Mouse (Mus musculus): ENCODE measurements around the gene Polr2c. TPM values are rescaled to one million over a fixed set of nuclear protein-coding genes. Genes with fewer than 3 reads are reported as not detected.

Gene Polr2c
- polyA plus RNA-seq, 1 experiment from 2014 or later: 176 TPM

- 76% methylated on average over 12 of the region's 12 CpGs for WGBS
- H3K4me3 ChIP-seq: no peak overlapping the region
- peaks cover 37% of the 10 kb centered on the region for H3K36me3 ChIP-seq
- peaks cover 30% of the 10 kb centered on the region for H3K4me1 ChIP-seq
- H3K27me3 ChIP-seq (ENCODE audit: low read depth, poor library complexity, severe bottlenecking): peaks cover 16% of the 10 kb centered on the region; the same call in 1 of the 2 replicates
- no peaks in the 10 kb centered on the region for H3K9me3 ChIP-seq (replicated peaks)
- DNase-seq (ENCODE audit: low spot score): no peak
- H3K27ac ChIP-seq (replicated peaks): no peak overlapping the region
Observed at GRCm38 (mm10) chr8:94903709-94904108, 46.5 kb downstream of the Polr2c start.

DNA sequence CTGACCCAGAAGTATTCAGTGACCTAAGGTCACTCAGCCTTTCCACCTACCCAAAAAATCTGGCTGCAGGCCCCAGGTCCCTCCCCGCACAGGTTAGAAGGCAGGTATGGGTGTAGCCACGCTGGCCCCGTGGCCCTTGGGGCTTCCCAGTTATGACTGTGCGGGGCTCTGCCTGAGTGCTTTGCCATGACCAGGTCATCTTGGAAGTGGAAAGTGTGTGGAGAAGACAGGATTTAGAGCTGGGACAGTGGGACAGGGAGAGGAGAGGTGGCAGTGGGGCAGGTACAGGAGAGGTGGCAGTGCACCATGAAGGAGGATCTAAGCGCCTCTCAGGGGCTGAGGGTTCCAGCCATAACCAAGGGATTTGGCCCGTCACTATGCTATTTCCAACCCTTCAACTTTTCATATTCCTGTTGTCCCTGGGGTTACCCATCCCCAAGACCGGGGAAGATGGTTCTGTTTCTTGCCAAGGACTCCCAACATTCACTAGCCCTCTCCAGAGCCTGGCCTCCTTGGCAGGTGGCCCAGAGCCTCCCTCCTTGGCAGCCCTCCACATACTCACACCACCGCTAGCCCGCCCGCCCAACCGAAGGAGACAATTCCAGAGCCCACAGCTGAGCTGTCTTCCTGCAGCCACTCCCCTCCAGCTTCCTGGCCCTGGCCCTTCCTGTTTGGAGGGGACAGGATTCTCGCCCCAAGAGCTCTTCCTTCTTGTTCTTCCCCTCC, 47.4 kb downstream of the Polr2c start:
- Histone ChIP-seq H3K27ac (replicated peaks) (peak overlapping the region; percentile 28; the same call in 1 of the 2 replicates), H3K9me3 (replicated peaks) (no peaks in the 10 kb centered on the region), H3K4me1 (peaks cover 21% of the 10 kb centered on the region), H3K4me3 (no peak overlapping the region), H3K27me3 (ENCODE audit: low read depth, poor library complexity, severe bottlenecking) (peaks cover 7% of the 10 kb centered on the region; the same call in 1 of the 2 replicates), H3K36me3 (peaks cover 37% of the 10 kb centered on the region)
- DNase-seq (ENCODE audit: low spot score): no peak
- 89% methylated on average over 12 of the region's 12 CpGs for WGBS

DNA sequence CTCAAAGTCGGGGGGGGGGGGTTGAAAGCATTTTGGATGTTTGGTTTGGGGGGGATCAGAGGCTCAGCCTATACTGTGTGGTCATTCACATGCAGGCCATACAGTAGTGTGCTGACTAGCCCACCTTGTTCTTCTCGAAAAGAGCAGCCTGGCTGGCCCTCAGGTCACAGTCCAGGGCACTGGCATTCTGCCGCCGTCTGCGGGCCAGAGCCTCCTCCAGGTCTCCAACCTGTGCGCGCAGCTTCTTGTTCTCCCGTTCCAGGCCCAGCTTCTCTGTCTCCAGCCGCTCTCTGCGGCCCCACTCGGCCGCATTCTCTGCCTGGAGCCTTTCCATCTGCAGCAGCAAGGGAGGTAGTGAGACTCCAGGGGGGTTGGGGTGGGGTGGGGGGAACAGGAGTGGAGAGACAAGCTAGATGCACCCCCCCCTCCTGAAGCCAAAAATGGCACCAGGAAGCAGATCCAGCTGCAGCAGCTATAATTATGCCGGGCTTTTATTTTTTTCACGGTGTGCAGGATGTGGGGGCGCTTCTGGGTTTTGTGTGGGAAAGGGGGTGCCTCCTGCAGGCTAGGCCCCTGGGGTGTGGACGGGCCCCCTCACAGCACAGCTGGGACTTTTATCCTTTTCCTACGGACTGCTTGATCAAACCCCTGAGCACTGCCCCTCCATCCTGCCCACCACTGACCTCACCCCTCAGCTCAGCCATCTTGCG, 50.5 kb downstream of the Polr2c start:
- WGBS: 88% methylated on average over 18 of the region's 18 CpGs
- H3K9me3 ChIP-seq (replicated peaks): no peaks in the 10 kb centered on the region
- no peak overlapping the region for H3K27ac ChIP-seq (replicated peaks)
- peaks cover under 1% of the 10 kb centered on the region for H3K4me1 ChIP-seq
- H3K36me3 ChIP-seq: peaks cover 35% of the 10 kb centered on the region
- peaks cover 18% of the 10 kb centered on the region for H3K27me3 ChIP-seq (ENCODE audit: low read depth, poor library complexity, severe bottlenecking)
- DNase-seq (ENCODE audit: low spot score): no peak
- no peak overlapping the region for H3K4me3 ChIP-seq

- Histone ChIP-seq H3K4me3 (no peak overlapping the region), H3K27me3 (ENCODE audit: low read depth, poor library complexity, severe bottlenecking) (peaks cover 29% of the 10 kb centered on the region), H3K4me1 (peaks cover 12% of the 10 kb centered on the region), H3K9me3 (replicated peaks) (no peaks in the 10 kb centered on the region), H3K27ac (replicated peaks) (no peak overlapping the region), H3K36me3 (peaks cover 30% of the 10 kb centered on the region)
- WGBS: 8% methylated on average over 4 of the region's 4 CpGs
- DNase-seq (ENCODE audit: low spot score): peak; percentile 83
Observed at GRCm38 (mm10) chr8:94908847-94909246, 51.6 kb downstream of the Polr2c start.

- 3% methylated on average over 77 of the region's 77 CpGs for WGBS
- peak overlapping the region; percentile 53; the same call in 1 of the 2 replicates for H3K27ac ChIP-seq (replicated peaks)
- H3K36me3 ChIP-seq: no peaks in the 10 kb centered on the region
- DNase-seq (ENCODE audit: low spot score): peak; percentile 85
- peaks cover 45% of the 10 kb centered on the region for H3K4me1 ChIP-seq
- peaks cover 61% of the 10 kb centered on the region for H3K27me3 ChIP-seq (ENCODE audit: low read depth, poor library complexity, severe bottlenecking)
- no peaks in the 10 kb centered on the region for H3K9me3 ChIP-seq (replicated peaks)
- peak overlapping the region; percentile 62 for H3K4me3 ChIP-seq
Observed at GRCm38 (mm10) chr8:94913061-94913660, 55.9 kb downstream of the Polr2c start.

GRCm38 (mm10) chr8:94914256-94914655, 57.0 kb downstream of the Polr2c start:
- 87% methylated on average over 6 of the region's 6 CpGs for WGBS

GRCm38 (mm10) chr8:94914701-94915101, 57.5 kb downstream of the Polr2c start:
- H3K36me3 ChIP-seq: no peaks in the 10 kb centered on the region
- H3K27me3 ChIP-seq (ENCODE audit: low read depth, poor library complexity, severe bottlenecking): peaks cover 76% of the 10 kb centered on the region
- peaks cover 47% of the 10 kb centered on the region for H3K4me1 ChIP-seq
- H3K27ac ChIP-seq (replicated peaks): no peak overlapping the region
- H3K4me3 ChIP-seq: no peak overlapping the region
- DNase-seq (ENCODE audit: low spot score): no peak
- WGBS: 75% methylated on average over 3 of the region's 3 CpGs
- H3K9me3 ChIP-seq (replicated peaks): no peaks in the 10 kb centered on the region

More at GRCm38 (mm10) chr8:94914256-94914655, 57.0 kb downstream of the Polr2c start:
- H3K4me3 ChIP-seq: peak overlapping the region; percentile 62; the same call in 1 of the 2 replicates
- peaks cover 72% of the 10 kb centered on the region for H3K27me3 ChIP-seq (ENCODE audit: low read depth, poor library complexity, severe bottlenecking)
- no peak for DNase-seq (ENCODE audit: low spot score)
- peaks cover 47% of the 10 kb centered on the region for H3K4me1 ChIP-seq
- no peaks in the 10 kb centered on the region for H3K9me3 ChIP-seq (replicated peaks)
- no peaks in the 10 kb centered on the region for H3K36me3 ChIP-seq
- H3K27ac ChIP-seq (replicated peaks): no peak overlapping the region

DNA sequence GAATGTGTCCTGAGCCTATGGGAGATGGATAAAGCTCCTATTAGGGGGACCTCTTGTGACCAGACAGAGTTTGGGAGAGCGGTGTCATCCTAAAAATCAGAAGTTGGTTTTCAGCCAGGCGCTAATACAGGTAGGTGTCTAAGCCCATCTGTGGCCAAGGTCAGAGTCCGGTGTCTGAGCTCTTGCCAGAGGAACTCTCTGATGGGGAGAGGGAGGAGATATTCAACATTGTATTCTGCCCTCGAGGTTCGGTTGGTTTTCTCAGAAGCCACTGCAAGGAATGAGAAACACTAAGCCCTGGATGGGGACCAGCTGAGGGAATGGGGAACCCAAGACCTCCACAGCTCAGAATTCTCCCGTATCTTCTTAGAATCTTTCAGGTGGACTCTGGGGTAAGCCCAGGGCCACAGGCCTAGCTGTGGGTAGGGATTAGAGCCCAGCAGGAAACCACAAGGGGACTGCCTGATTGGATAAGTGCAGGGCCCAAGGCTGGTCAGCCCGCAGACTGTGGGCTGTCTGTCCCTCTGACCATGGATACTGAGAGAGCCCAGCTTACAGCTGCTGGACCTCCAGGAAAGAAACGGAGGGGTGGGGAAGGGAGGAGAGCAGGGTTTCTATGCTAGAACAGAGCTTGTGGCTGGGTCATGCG, 59.2 kb downstream of the Polr2c start:
- Histone ChIP-seq H3K9me3 (replicated peaks) (no peaks in the 10 kb centered on the region), H3K27me3 (ENCODE audit: low read depth, poor library complexity, severe bottlenecking) (peaks cover 71% of the 10 kb centered on the region), H3K4me1 (peaks cover 47% of the 10 kb centered on the region), H3K36me3 (no peaks in the 10 kb centered on the region), H3K27ac (replicated peaks) (peak overlapping the region; percentile 93; the same call in 1 of the 2 replicates), H3K4me3 (peak overlapping the region; percentile 73)
- DNase-seq (ENCODE audit: low spot score): no peak
- 42% methylated on average over 9 of the region's 9 CpGs for WGBS

DNA sequence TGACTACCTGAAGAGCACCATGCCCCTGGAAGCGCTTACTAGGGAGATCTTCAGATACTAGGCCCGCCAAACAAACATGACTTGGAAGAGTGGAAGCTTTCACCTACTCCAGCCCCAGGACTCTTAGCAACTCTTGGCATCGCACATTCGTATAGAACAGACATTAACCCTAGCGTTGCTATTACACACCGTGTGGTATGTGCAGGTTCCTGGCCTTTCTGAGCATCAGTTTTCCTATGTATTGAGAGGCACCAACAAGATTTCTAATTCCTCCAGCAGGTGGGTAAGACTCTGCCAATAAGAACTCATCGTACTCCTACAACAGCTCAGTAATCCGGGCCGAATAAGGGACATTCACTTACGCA, 59.7 kb downstream of the Polr2c start:
- Histone ChIP-seq H3K4me1 (peaks cover 51% of the 10 kb centered on the region), H3K36me3 (no peaks in the 10 kb centered on the region), H3K27me3 (ENCODE audit: low read depth, poor library complexity, severe bottlenecking) (peaks cover 66% of the 10 kb centered on the region), H3K9me3 (replicated peaks) (no peaks in the 10 kb centered on the region), H3K27ac (replicated peaks) (peak overlapping the region; percentile 93), H3K4me3 (peak overlapping the region; percentile 73)
- no peak for DNase-seq (ENCODE audit: low spot score)
- 9% methylated on average over 10 of the region's 10 CpGs for WGBS

DNA sequence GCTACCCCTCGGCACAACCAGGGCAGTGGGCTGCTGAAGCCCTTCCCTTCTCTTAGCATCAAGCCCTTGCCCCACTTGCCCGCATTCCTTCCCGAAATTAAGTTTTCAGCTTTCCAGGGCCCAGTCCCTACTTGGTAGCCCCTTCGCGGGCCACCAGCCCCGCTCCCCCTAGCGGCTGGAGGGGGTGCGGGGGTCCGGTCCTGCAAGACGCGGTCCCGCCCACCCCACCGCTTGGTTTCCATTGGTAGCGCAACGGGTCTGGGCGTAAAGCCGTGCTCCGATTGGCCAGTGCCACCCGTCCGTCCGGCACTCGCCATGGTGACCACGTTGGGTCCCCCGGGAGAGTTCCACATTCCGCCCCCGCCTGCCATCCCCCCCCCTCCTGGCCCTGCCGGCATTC, 60.1 kb downstream of the Polr2c start:
- Histone ChIP-seq H3K4me1 (peaks cover 53% of the 10 kb centered on the region), H3K27me3 (ENCODE audit: low read depth, poor library complexity, severe bottlenecking) (peaks cover 62% of the 10 kb centered on the region)
- under 1% methylated on average over 27 of the region's 27 CpGs for WGBS

GRCm38 (mm10) chr8:94917851-94918495, 60.7 kb downstream of the Polr2c start, which contains the start of gene Ccdc102a:
TSS of gene Ccdc102a (minus strand) at chr8:94918098.
- H3K9me3 ChIP-seq (replicated peaks): no peaks in the 10 kb centered on the region
- WGBS: 3% methylated on average over 48 of the region's 51 CpGs
- peaks cover 55% of the 10 kb centered on the region for H3K27me3 ChIP-seq (ENCODE audit: low read depth, poor library complexity, severe bottlenecking)
- H3K4me3 ChIP-seq: peak within 1 kb of the TSS; percentile 73
- no peaks in the 10 kb centered on the region for H3K36me3 ChIP-seq
- peak within 1 kb of the TSS; percentile 93 for H3K27ac ChIP-seq (replicated peaks)
- DNase-seq (ENCODE audit: low spot score): no peak
- H3K4me1 ChIP-seq: peaks cover 56% of the 10 kb centered on the region

More for the DNA sequence above, 60.1 kb downstream of the Polr2c start:
- Histone ChIP-seq H3K9me3 (replicated peaks) (no peaks in the 10 kb centered on the region), H3K27ac (replicated peaks) (peak overlapping the region; percentile 93), H3K4me3 (peak overlapping the region; percentile 73), H3K36me3 (no peaks in the 10 kb centered on the region)
- peak; percentile 98 for DNase-seq (ENCODE audit: low spot score)

DNA sequence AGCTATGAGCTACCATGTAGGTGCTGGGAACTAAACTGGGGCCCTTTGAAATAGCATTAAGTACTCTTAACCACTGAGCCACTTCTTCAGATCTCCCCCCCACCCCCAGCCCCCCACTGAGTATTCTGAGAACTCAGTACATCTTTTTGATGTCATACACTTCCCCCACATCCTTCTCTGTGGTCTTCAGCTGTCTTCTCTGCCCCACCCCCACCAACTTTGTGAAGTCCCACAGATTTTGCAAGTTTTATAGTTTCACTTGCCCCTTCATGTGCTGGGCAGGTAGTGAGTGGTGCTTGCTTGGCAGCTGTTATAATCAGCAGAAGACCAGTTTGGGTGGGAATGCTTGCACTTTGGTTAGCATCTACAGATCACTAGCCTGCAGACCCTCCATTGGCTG, 62.0 kb downstream of the Polr2c start:
- Histone ChIP-seq H3K36me3 (no peaks in the 10 kb centered on the region), H3K27me3 (ENCODE audit: low read depth, poor library complexity, severe bottlenecking) (peaks cover 43% of the 10 kb centered on the region), H3K4me3 (no peak overlapping the region), H3K4me1 (peaks cover 51% of the 10 kb centered on the region), H3K27ac (replicated peaks) (no peak overlapping the region), H3K9me3 (replicated peaks) (no peaks in the 10 kb centered on the region)
- DNase-seq (ENCODE audit: low spot score): no peak
